Mouse (Mus musculus): ENCODE results near the gene Ptpn3.

The Ptpn3 gene

DNA sequence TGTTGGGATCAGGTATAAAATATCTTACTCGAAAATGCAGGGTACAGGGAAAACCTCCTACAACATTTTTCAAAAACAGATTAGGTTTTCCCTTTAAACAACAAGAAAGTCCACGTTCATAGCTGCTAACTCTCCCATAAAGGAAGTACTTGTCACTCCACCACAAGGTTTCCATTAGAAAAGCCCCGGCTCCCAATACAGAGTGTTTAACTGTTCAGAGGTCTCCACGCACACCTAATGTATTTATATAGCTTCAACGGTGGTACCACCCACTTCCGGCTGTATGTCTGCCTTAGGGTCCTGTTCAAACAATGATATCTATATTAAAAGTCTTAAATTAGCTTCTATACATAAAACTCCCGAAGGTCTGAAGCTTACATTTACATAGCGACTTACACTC is 39.2 kb downstream of the Ptpn3 start:
- DNase-seq: no peak

DNA sequence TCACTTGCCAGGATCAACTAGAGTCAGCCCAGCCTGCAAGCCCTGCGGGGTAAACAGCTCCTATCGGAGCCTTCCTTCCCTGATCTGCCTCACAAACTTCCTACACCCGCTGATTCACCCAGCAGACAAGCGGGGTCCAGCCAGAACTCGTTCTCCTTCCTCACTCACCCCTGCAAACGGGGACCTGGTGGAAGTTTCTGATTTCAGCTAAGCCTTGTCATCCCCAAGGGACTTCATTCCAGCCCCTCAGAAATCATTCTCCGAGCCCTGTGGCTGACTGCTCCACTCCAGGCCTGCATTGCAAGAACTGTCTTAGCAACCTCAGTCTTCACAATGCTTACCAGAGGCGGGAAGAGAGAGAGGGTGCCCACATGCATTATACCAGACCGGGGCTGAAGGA is 39.8 kb downstream of the Ptpn3 start:
- DNase-seq: no peak

DNA sequence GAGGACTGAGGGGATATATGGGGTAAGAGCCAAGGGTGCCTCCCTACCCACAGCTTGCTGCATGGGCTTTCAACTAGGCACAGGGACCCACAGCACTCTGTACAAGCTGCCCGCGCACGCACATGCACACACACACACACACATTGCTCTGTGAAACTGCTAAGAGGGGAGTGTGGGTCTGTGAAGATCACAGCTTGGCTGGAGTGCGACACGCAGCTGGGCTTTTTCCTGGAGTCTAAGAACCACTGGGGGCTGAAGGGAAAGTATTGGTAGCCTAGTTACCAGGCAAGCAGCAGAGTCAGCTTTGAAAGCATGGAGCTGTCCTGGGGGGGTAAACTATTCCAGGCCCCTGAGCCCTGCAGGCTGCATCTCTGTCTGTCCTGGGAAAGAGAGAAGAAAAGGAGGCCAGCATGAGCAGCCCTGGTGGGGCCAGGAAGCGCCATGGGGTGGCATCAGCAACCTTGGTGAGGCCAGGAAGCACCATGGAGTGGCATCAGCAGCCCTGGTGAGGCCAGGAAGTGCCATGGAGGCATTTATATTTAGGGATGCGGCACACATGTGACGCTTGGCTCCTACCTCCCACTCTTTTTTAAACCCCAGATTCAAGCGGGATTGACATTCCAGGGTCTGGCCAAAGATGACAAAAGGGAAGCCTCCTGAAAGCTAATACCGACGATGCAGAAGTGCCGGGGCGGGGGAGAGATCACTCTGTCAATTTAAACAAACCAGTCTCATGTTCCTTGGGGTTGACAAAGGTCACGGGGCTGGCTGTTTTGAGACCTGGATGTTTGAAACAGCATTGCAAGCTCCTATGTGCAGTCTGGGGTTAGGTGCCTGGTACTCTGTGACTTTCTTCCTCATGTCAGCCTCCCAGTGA is 43.2 kb downstream of the Ptpn3 start:
- DNase-seq: no peak

DNA sequence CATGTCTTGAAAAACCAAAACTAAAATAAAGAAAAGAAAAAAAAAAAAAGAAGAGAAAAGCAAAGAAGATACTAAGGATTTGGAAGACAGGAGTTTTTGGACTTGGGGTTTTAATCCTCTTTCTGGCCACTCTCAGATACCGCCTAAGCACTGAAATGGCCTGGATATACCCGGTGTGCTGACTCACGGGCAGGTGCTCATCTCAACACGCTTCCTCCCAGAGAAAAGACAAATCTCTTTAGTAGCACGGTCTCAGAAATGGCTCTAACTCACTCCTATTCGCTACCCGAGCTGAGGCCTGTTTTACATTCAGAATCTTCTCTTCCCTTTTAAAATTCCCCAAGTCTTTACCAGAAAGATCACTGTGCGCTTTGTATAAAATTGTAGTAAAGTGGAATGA is 44.2 kb downstream of the Ptpn3 start:
- no peak for DNase-seq

DNA sequence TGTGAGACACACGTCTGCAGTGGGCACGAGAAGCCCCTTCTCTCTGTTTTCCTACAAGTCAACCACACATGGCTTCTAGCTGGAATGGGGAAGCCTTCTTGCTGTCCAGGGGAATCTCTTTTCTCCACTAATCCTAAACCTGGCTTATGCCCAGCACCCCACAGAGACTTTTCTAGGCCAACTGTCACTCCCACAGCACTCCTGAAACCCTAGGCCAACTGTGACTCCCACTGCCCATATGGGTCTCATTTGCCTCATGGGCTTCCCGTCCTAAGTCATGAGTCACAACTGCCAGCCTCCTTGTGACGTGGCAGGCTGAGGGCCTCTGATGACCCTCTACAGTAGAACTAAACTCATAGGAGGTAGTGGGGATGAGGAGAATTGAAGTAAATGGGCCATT is 44.9 kb downstream of the Ptpn3 start:
- no peak for DNase-seq

GRCm38 (mm10) chr4:57254412-57254811 is 47.2 kb downstream of the Ptpn3 start:
- DNase-seq: no peak

- no peak for DNase-seq
Observed at GRCm38 (mm10) chr4:57250636-57251035, 51.0 kb downstream of the Ptpn3 start.

- no peak for DNase-seq
Observed at GRCm38 (mm10) chr4:57249108-57249507, 52.5 kb downstream of the Ptpn3 start.

- DNase-seq: no peak
Observed at GRCm38 (mm10) chr4:57244874-57245273, 56.8 kb downstream of the Ptpn3 start.

DNA sequence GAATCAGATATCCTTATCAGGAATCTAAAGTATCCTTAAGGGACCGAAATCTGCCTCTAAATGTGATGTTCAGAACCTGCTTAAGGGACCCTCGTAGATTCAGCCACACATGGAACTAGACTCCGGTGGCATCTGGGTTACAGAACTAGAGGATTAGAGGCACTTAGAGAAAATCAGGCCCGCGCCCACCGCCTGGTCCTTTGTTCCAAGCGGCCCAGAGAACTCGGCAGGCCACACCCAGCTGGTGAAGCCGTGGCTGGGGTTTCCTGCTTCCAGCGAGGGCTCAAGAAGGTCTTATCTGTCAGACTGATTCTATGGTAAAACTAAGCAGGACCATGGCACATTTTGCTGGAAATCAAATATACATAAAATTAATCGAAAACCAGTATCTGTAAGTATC is 58.3 kb downstream of the Ptpn3 start:
- no peak for DNase-seq

- DNase-seq: peak; percentile 43 to 55
Observed at GRCm38 (mm10) chr4:57240934-57241333, 60.7 kb downstream of the Ptpn3 start.

GRCm38 (mm10) chr4:57240100-57240499 is 61.5 kb downstream of the Ptpn3 start:
- peak; percentile 74 to 82 for DNase-seq

GRCm38 (mm10) chr4:57239112-57239511 is 62.5 kb downstream of the Ptpn3 start:
- DNase-seq: no peak

- DNase-seq: no peak
Observed at GRCm38 (mm10) chr4:57238118-57238517, 63.5 kb downstream of the Ptpn3 start.

DNA sequence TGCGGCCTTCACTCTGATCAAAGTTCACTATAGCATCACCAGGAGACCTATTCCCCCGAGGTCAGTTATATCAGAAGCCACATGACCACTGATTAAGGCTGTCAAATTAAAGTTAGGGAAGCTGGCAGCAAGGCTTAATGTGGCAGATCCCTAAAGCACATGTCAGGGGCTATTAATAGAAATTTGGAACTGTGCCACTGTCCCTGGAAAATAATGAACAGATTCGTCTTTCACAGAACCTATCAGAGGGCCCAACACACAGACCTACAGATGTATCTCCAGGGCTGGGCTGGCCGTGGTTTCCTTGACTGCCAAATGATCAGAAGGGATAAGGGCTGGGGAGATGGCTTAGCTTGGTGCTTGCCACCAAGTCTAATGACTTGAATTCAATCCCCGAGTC is 65.1 kb downstream of the Ptpn3 start:
- no peak for DNase-seq

DNA sequence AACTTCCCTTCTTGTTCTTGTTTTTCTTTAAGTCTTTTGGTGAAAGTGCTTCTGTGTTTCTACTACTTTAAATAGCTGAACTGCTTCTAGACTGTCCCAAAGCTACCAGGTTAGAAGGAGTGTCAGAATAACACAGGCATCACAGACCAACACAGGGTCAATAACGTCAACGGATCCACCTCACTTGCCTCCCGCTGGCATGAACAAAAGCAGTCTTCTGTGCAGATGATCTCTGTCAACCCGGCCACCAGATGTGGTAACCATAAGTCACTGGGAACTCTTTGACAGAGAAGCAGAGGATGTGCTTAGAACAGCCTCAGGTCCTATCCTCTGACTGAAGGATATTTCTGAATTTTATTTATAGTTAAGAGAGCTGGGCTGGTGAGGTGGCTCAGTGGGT is 65.9 kb downstream of the Ptpn3 start:
- DNase-seq: no peak

DNA sequence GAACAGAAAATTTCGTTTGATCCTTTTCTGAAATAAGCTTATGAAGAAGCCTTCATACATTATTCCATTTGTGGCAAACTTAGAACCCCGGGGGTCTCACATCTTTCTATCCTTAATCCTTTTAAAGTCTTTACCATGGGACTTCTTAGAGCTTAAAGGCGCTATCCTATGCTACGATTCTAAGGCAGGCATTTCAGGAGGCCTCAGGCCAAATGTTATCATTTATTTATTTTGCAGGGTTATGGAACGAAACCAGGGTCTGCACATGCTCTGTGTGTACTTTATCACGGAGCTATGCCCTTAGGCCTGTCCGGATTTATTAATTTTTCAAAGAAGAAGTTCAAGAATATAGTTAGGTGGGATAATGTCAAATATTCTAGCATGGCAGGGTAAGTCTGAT is 67.3 kb downstream of the Ptpn3 start:
- DNase-seq: no peak

DNA sequence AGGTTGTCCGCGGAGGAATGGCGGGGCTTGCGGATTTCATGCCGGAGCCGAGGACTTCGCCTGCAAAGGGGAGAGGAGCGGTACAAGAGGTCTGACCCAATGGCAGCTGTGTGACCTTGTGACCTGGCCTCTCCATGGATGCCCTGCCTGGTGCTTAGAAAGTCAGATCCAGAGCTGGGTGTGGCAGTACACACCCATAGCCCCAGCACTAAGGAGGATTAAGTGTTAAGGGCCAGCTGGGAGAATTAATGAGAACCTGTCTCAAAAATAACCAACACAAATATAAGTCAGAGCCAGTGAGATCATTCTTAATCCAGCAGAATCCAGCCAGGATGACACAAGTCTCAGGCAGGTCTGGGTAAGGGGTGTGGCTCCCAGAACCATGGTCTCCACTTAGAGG is 69.2 kb downstream of the Ptpn3 start:
- no peak for DNase-seq

DNA sequence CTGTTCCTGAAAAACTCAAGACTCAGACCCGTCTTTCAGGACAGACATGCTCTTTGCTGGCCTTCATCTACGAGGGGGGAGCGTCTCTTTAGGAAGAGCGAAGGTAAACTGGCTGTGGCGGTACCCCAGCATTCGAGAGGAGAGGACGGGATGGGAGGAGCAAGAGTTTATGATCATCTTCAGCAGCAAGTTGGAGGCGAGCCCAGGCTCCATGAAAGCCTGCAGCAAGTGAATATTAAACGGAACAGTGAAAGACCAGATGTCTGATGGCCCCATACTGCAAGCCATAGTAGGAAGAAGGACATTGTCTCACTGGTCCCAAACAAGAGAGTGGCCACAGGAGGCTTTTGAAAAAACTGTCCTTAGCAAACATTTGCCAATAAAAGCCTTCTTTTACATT is 70.3 kb downstream of the Ptpn3 start:
- no peak for DNase-seq

- no peak for DNase-seq
Observed at GRCm38 (mm10) chr4:57230341-57230740, 71.3 kb downstream of the Ptpn3 start.

- no peak for DNase-seq
Observed at GRCm38 (mm10) chr4:57228601-57229520, 72.8 kb downstream of the Ptpn3 start.

GRCm38 (mm10) chr4:57224776-57225175 is 76.9 kb downstream of the Ptpn3 start:
- DNase-seq: no peak

GRCm38 (mm10) chr4:57217746-57218145 is 83.9 kb downstream of the Ptpn3 start:
- no peak for DNase-seq

- peak in 1 of 2 experiments; percentile 26 for DNase-seq
Observed at GRCm38 (mm10) chr4:57216535-57216934, 85.1 kb downstream of the Ptpn3 start.

Data from lung, adult 18-20 months (tissue).